Mouse (Mus musculus): ENCODE measurements around the gene Dctn2.

The Dctn2 gene

GRCm38 (mm10) chr10:127264336-127264735, 1.8 kb upstream of the Dctn2 start:
- no peak for DNase-seq (ENCODE audit: low spot score)

GRCm38 (mm10) chr10:127264971-127265370, 1.2 kb upstream of the Dctn2 start:
- DNase-seq (ENCODE audit: low spot score) = no peak

GRCm38 (mm10) chr10:127265727-127266111, 449 bp upstream of the Dctn2 start:
- peak; percentile 10 for DNase-seq (ENCODE audit: low spot score)

- no peak for DNase-seq (ENCODE audit: low spot score)
Observed at GRCm38 (mm10) chr10:127267318-127267717, 1.1 kb downstream of the Dctn2 start.

- no peak for DNase-seq (ENCODE audit: low spot score)
Observed at GRCm38 (mm10) chr10:127268401-127268800, 2.2 kb downstream of the Dctn2 start.

- DNase-seq (ENCODE audit: low spot score) = no peak
Observed at GRCm38 (mm10) chr10:127269036-127269435, 2.9 kb downstream of the Dctn2 start.

GRCm38 (mm10) chr10:127269884-127270283, 3.7 kb downstream of the Dctn2 start:
- no peak for DNase-seq (ENCODE audit: low spot score)

- no peak for DNase-seq (ENCODE audit: low spot score)
Observed at GRCm38 (mm10) chr10:127272371-127272770, 6.2 kb downstream of the Dctn2 start.

GRCm38 (mm10) chr10:127274261-127275022, 8.3 kb downstream of the Dctn2 start:
- peak; percentile 16 for DNase-seq (ENCODE audit: low spot score)

GRCm38 (mm10) chr10:127279730-127280129, 13.6 kb downstream of the Dctn2 start:
- no peak for DNase-seq (ENCODE audit: low spot score)

- no peak for DNase-seq (ENCODE audit: low spot score)
Observed at GRCm38 (mm10) chr10:127281316-127281715, 15.1 kb downstream of the Dctn2 start.

- DNase-seq (ENCODE audit: low spot score) = no peak
Observed at GRCm38 (mm10) chr10:127282620-127283215, 16.6 kb downstream of the Dctn2 start.

GRCm38 (mm10) chr10:127284105-127284622, 18.0 kb downstream of the Dctn2 start:
- no peak for DNase-seq (ENCODE audit: low spot score)

GRCm38 (mm10) chr10:127284724-127285500, 18.7 kb downstream of the Dctn2 start:
- DNase-seq (ENCODE audit: low spot score) = no peak

GRCm38 (mm10) chr10:127285644-127286043, 19.5 kb downstream of the Dctn2 start:
- no peak for DNase-seq (ENCODE audit: low spot score)

- DNase-seq (ENCODE audit: low spot score) = no peak
Observed at GRCm38 (mm10) chr10:127286194-127286593, 20.0 kb downstream of the Dctn2 start.

- DNase-seq (ENCODE audit: low spot score) = peak; percentile 84
Observed at GRCm38 (mm10) chr10:127286730-127287129, 20.6 kb downstream of the Dctn2 start.

- no peak for DNase-seq (ENCODE audit: low spot score)
Observed at GRCm38 (mm10) chr10:127287271-127287935, 21.2 kb downstream of the Dctn2 start.

GRCm38 (mm10) chr10:127287936-127288293, 21.7 kb downstream of the Dctn2 start:
- no peak for DNase-seq (ENCODE audit: low spot score)

GRCm38 (mm10) chr10:127288328-127288799, 22.2 kb downstream of the Dctn2 start:
- DNase-seq (ENCODE audit: low spot score) = no peak

GRCm38 (mm10) chr10:127288800-127289572, 22.8 kb downstream of the Dctn2 start, which contains the start of gene Mbd6:
Gene Mbd6, minus strand, starts transcription at chr10:127289018.
- DNase-seq (ENCODE audit: low spot score) = peak; percentile 98

Measured in yolk sac, embryonic 10.5 days (tissue).